Mouse (Mus musculus) CD8-positive naive resting alpha-beta T cell, adult 2 months (primary cell): ENCODE data around the gene Tet1.
"Not testable (repeated sequence)": the region's sequence is repeated elsewhere in the genome, so short reads cannot be mapped to it uniquely, and the experiment has no call there.

Experiments
- DNase-seq, 2 experiments: peaks; one replicate each; pipeline ENCODE4 v3.0.0; 2022; ENCODE audit warnings: low read depth in 2 of 2, low spot score in 2 of 2

Tet1 gene

DNA sequence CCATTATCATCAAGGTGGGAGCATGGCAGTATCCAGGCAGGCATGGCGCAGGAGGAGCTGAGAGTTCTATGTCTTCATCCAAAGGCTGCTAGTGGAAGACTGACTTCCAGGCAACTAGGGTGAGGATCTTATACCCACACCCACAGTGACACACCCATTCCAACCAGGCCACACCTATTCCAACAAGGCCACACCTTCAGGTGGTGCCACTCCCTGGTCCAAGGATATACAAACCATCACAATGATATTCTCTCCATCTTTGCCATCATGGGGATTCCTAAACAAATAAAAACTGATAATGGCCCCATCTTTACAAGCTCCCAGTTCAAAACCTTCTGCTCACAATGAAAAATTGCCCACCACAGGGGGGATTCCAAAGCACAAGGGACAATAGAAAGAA is at the start of gene Tet1:
Gene Tet1 (minus strand): TSS at position 101 of the 400 bp plus-strand sequence.
- not testable (repeated sequence) for DNase-seq

GRCm38 (mm10) chr10:62948551-62948950 is 39.8 kb upstream of the Tet1 start:
- DNase-seq = no peak

DNA sequence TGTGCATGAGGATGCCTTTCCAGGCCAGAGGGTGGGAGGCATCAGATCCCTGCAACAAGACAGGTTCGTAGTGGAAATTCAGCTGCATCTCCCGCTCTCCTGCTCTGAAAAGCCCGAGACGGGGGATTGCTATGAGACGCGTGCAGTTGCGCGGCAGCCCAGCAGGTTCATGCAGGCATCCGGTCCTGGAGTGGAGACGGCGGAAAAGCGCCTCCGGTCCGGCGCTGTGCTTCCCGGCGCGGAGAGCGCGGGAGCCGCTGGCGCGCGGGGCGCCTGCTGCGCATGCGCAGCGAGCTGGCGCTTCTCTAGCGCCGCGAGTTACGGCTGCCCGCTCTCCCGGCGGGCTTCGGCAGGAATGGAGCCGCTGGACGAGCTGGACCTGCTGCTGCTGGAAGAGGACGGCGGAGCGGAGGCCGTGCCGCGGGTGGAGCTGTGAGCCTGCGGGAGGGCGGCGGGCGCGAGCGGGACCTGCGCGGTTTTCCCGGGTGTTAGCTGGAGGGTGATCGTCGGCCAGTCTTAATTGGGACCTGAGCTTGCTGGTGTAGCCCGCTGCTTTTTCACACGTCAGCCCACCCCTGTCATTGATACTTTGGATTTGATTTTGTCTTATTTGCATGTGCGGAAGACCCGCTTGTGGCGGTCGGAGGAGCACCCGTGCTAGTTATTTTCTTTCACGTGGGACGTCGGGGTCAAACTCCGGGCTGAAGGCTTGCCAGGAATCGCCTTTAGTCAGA is 38.1 kb upstream of the Tet1 start, which contains the start of gene Dna2:
Gene Dna2 (plus strand): TSS at position 289 of the 734 bp plus-strand sequence.
- DNase-seq = peak; percentile 54 to 57

- DNase-seq = no peak
Observed at GRCm38 (mm10) chr10:62944975-62945580, 36.3 kb upstream of the Tet1 start.

DNA sequence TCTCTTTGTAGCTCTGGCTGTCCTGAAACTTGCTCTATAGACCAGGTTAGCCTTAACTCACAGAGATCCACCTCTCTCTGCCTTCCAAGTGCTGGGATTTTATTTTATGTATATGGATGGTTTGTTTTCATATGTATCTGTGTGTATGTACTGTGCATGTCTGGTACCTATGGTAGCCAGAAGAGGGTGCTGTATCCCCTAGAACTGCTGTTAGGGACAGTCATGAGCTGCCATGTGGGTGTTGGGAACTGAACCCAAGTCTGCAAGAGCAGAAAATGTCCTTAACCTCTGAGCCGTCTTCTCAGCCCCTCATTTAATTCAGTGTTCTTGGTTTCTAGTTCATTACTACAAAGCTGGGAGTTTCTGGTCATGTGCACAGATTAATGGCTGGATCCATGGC is 23.6 kb upstream of the Tet1 start:
- DNase-seq = no peak

GRCm38 (mm10) chr10:62924096-62924635 is 15.4 kb upstream of the Tet1 start:
- no peak for DNase-seq

DNA sequence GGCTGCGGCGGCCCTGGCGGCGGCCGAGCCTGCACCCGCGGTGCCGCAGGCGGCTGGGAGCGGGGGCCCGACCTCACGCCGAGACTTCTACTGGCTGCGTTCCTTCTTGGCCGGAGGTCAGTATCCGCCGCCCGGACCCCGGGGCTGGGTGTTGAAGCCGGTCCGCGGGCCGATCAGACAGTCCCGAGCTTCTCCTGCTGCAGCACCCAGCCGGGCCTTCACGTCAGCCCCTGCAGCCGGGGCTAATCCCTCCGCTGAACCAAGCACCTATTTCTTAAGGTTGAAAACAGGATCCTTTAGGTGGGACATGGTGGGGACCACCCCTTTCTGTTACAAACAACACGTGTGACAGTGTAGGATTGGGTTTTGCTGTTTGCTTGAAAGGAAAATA is 12.0 kb upstream of the Tet1 start:
- DNase-seq = no peak

GRCm38 (mm10) chr10:62919925-62920765 is 11.3 kb upstream of the Tet1 start, which contains the start of gene Slc25a16:
TSS of gene Slc25a16 (plus strand) at chr10:62920633.
- DNase-seq = peak; percentile 72 to 84

GRCm38 (mm10) chr10:62918985-62919384 is 10.2 kb upstream of the Tet1 start:
- no peak for DNase-seq

DNA sequence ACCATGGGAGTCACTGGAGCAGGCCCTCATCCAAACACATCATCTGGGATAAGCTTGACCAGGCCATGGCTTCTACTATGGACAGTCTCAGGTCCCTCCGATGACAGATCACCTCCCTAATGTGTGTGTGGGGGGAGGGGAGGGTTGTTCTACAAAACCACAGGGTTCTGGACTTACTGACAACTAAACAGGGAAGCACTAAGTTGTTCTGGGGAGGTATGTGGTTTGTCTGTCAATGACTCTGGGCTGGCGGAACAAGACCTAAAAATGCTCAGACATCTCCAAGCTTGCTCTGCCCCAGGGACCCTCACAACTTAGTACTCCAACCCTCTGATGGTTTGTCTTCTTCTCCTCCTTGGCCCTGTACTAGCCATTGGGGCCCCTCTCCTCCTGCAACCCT is 2.3 kb upstream of the Tet1 start:
- DNase-seq = no peak

- DNase-seq = no peak
Observed at GRCm38 (mm10) chr10:62906336-62906735, 2.5 kb downstream of the Tet1 start.

DNA sequence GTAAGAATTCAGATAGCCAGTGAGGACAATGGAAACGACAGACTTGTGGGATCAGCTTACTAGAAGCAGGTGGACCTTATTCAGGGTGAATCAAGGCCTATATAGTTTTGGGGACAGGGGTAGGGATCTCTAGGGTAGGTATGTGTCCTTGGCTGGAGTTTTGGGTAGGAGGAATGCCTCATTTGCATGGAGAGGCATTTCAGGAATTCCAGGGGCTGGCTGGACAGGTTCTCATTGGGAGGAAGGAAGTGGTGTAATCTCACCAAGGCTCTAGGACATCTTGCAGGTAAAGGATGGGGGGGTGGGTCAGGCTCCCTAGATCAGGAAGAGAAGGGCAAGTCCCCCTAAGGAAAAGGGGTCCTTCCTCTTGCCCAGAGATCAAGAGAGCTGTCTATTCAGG is 6.0 kb downstream of the Tet1 start:
- DNase-seq = no peak

DNA sequence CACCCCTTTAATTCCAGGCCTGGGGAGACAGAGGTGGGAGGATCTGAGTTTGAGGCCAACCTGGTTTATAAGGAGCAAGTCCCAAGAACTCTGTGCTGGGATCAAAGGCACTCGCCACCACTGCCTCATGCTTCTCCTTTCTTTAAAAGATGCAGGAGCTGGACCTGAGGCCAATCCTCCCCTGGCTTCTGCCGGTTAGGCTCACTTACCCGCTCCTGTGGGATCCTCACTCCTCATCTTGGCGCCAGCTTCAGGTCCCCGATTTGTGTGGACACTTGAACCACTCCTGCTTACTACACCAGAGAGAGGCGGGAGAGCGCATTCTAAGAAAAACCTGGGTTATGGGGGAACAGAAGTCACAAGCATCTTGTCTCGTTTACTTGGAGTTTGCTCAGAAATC is 7.0 kb downstream of the Tet1 start:
- DNase-seq = no peak

DNA sequence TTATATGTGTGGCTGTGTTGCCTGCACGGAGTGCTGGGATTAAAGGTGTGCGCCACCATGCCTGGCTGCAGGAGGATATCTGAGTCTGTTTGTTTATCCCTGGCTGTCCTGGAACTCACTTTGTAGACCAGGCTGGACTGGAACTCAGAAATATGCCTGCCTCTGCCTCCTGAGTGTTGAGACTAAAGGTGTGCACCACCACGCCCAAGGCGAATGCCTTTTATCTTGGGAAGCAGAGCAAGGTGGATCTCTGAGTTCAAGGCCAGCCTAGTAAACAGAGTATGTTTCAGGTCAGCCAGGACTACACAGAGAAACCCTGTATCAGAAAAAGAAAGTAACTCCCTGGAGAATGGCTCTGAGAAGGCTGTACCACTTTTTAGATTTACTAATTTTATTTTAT is 8.7 kb downstream of the Tet1 start:
- DNase-seq = no peak

GRCm38 (mm10) chr10:62898061-62898460 is 10.7 kb downstream of the Tet1 start:
- no peak for DNase-seq

- no peak for DNase-seq
Observed at GRCm38 (mm10) chr10:62897437-62897836, 11.4 kb downstream of the Tet1 start.

DNA sequence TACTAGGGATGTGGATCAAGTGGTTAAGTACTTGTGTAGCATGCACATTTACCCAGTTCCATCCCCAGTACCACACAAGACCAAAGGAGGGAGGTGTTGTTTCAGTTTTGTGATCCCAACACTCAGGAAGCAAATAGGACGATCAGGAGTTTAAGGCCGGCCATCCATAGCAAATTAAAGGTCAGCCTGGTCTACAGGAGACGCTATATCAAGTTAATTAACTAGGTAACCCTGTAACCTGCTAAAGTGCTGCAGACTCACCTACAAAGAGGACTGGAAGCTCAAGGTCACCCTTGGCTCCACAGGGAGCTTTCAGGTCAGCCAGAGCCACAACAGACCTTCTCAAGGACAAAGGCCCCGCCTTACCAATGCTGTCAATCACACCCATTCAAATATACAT is 12.0 kb downstream of the Tet1 start:
- no peak for DNase-seq

GRCm38 (mm10) chr10:62896035-62896434 is 12.8 kb downstream of the Tet1 start:
- no peak for DNase-seq

- no peak for DNase-seq
Observed at GRCm38 (mm10) chr10:62895386-62895785, 13.4 kb downstream of the Tet1 start.

DNA sequence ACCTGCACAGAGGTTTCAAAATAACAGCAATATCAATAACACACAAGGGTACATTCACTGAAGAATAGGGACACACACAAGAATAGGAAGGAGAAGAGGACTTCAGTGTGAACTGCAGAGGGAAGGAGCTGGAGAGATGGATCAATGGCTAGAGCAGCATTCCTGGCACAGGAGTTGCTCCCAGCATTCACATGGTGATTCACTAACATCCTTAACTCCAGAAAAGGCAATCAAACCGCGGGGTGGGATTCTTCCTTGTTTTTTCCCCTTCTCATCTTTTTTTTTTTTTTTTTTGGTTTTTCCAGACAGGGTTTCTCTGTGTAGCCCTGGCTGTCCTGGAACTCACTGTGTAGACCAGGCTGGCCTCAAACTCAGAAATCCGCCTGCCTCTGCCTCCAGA is 14.3 kb downstream of the Tet1 start:
- DNase-seq = no peak

DNA sequence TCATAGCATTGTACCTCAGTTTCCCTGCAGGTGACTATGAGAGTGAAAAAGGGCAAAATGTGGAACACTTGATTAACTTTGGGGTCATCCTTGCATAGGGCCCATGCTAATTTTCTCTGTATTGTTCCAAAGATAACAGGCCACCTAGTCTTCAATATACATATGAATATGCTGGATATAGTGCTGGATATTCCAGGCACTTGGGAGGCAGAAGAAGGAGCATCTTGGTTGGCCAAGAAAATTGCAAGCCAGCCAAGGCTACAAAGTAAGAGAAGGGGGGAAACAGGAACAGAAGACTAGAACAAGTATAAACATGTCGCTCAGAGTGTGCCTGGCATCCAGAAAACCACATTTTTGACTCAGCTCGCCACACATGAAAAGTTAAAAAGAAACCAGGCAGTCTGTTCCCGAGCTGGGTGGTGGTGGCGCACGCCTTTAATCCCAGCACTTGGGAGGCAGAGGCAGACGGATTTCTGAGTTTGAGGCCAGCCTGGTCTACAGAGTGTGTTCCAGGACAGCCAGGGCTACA is 15.4 kb downstream of the Tet1 start:
- no peak for DNase-seq
